Mouse (Mus musculus): ENCODE measurements at regions not wholly inside any gene's neighbourhood (a gene's known extent, or its start where the extent isn't known, plus 50 kb on each side); places are given as distances from the start of the nearest gene placed in this dataset.

DNA sequence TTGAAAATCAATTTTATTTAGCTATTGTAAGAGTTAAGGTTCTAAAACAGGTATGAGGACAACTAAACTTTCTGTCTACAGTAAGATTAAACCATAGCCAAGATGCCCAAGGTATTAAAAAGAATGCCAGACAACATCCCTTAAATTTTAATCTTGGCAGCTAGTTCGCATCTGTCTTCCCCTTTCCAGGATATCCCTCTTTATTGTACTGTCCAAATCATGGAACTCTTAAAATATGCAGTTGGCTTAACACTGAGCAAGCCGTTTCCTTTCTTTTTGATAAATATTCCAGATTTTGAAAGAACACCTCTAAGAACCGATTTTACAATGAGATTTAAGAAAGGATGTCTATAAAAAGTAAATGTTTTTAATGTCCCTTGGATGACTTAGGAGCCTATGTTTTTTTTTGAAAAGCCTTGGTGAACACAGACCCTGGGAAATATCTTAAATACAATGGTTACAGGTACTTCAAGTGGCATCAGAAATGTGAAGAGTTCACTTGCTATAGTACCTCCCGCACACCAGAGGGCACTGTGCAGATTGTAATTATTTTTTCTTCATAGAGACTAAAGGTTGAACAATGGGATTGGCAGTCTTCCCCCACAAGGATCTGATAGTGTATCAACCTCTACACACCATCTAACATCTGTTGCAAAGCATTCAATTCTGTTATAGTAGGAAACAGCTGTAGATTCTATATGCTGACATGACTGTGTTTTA is 237.5 kb upstream of the Gm12728 start:
- H3K9ac ChIP-seq (replicated peaks), result no peak overlapping the region
- H3K27me3 ChIP-seq, result no peaks in the 10 kb centered on the region
- no peak overlapping the region for H3K4me3 ChIP-seq
- 97% methylated on average over 4 of the region's 4 CpGs for WGBS
- no peaks in the 10 kb centered on the region for H3K9me3 ChIP-seq
- no peak overlapping the region for H3K4me2 ChIP-seq (replicated peaks)
- no peaks in the 10 kb centered on the region for H3K4me1 ChIP-seq
- no peak overlapping the region for H3K27ac ChIP-seq (replicated peaks)
- H3K36me3 ChIP-seq, result no peaks in the 10 kb centered on the region
- ATAC-seq (ENCODE audit: low FRiP score, low read depth), result no peak

- H3K27me3 ChIP-seq, result no peaks in the 10 kb centered on the region
- no peak for ATAC-seq (ENCODE audit: low FRiP score, low read depth)
- H3K36me3 ChIP-seq, result no peaks in the 10 kb centered on the region
- H3K4me1 ChIP-seq, result no peaks in the 10 kb centered on the region
- H3K4me2 ChIP-seq (replicated peaks), result no peak overlapping the region
- H3K27ac ChIP-seq (replicated peaks), result no peak overlapping the region
- 89% methylated on average over 8 of the region's 8 CpGs for WGBS
- no peak overlapping the region for H3K9ac ChIP-seq (replicated peaks)
- no peaks in the 10 kb centered on the region for H3K9me3 ChIP-seq
- H3K4me3 ChIP-seq, result no peak overlapping the region
Measured at GRCm38 (mm10) chr4:105554994-105555393, 234.7 kb upstream of the Gm12728 start.

- 96% methylated on average over 3 of the region's 3 CpGs for WGBS
Measured at GRCm38 (mm10) chr4:105555941-105556340, 233.7 kb upstream of the Gm12728 start.

DNA sequence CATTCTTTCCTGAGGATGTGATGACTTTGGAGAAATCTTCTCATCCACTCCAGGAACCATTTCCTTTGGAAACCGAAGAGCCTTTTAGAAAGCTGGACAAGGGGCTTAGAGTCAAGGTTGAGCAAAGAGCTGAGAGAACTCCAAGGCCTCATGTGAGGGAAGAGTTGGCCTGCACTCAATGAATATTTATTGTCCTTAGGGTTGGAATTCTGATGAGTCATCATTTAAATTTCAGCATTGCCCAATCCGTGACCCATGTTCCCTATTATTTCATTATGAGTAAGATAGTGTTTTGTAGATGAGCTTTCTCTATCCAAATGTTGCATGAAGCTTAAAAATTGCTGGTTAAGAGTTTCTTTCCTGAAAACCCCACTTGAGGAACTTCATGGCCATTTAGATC is 232.3 kb upstream of the Gm12728 start:
- no peaks in the 10 kb centered on the region for H3K36me3 ChIP-seq
- H3K27ac ChIP-seq (replicated peaks), result no peak overlapping the region
- no peaks in the 10 kb centered on the region for H3K9me3 ChIP-seq
- no peaks in the 10 kb centered on the region for H3K27me3 ChIP-seq
- WGBS, result 91% methylated on average over 2 of the region's 2 CpGs
- no peak overlapping the region for H3K4me2 ChIP-seq (replicated peaks)
- H3K4me1 ChIP-seq, result no peaks in the 10 kb centered on the region
- no peak overlapping the region for H3K4me3 ChIP-seq
- H3K9ac ChIP-seq (replicated peaks), result no peak overlapping the region
- no peak for ATAC-seq (ENCODE audit: low FRiP score, low read depth)

More at GRCm38 (mm10) chr4:105555941-105556340, 233.7 kb upstream of the Gm12728 start:
- Histone ChIP-seq H3K36me3 (no peaks in the 10 kb centered on the region), H3K9ac (replicated peaks) (no peak overlapping the region), H3K4me1 (no peaks in the 10 kb centered on the region), H3K4me3 (no peak overlapping the region), H3K4me2 (replicated peaks) (no peak overlapping the region), H3K27me3 (no peaks in the 10 kb centered on the region), H3K27ac (replicated peaks) (no peak overlapping the region), H3K9me3 (no peaks in the 10 kb centered on the region)
- ATAC-seq (ENCODE audit: low FRiP score, low read depth), result no peak

DNA sequence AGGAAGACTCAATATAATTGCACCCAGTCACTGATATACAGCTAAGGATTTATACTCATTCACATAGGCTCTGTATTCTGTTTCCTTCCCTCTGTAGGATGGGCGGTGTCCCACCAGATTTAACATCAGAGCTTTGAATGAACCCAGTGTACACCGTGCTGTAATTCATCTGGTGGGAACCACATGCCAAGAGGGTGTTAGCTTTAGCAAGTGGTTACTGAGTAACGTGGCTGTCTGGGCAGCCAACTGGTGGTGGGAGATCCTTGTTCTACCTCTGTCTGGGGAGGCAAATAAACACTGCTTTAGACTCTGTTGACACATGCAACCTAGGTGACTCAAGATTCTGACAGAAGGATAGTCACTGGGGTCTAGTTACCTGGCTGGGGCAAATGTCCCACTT is 229.6 kb upstream of the Gm12728 start:
- Histone ChIP-seq H3K36me3 (no peaks in the 10 kb centered on the region), H3K9ac (replicated peaks) (no peak overlapping the region), H3K4me2 (replicated peaks) (no peak overlapping the region), H3K27me3 (no peaks in the 10 kb centered on the region), H3K4me1 (no peaks in the 10 kb centered on the region), H3K9me3 (no peaks in the 10 kb centered on the region), H3K4me3 (no peak overlapping the region), H3K27ac (replicated peaks) (no peak overlapping the region)
- no peak for ATAC-seq (ENCODE audit: low FRiP score, low read depth)
- WGBS, result 78% methylated on average over 3 of the region's 3 CpGs

GRCm38 (mm10) chr4:105560781-105561180 is 228.9 kb upstream of the Gm12728 start:
- Histone ChIP-seq H3K4me1 (no peaks in the 10 kb centered on the region), H3K9me3 (no peaks in the 10 kb centered on the region), H3K27ac (replicated peaks) (no peak overlapping the region)

DNA sequence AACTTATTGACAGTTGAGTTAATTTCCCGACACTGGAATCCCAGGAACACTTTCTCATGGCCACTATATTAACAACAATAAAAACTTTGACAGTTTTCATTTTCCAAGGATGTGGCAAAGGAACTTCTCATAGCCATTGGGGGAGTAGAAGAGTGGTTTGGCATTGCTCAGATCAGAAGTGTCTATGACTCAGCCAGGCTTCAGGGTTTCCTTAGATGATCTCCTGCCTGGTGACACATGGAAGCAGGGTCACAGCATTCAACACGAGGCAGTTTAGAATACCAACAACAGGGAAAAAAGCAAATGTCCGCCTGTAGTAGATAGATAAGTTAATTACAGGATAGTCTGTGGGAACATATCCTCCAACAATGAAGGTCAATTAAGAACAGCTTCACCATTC is 228.1 kb upstream of the Gm12728 start:
- ATAC-seq (ENCODE audit: low FRiP score, low read depth), result no peak

More at GRCm38 (mm10) chr4:105560781-105561180, 228.9 kb upstream of the Gm12728 start:
- Histone ChIP-seq H3K9ac (replicated peaks) (no peak overlapping the region), H3K27me3 (no peaks in the 10 kb centered on the region), H3K4me2 (replicated peaks) (no peak overlapping the region), H3K4me3 (no peak overlapping the region), H3K36me3 (no peaks in the 10 kb centered on the region)
- no peak for ATAC-seq (ENCODE audit: low FRiP score, low read depth)
- WGBS, result 79% methylated on average over 3 of the region's 3 CpGs

DNA sequence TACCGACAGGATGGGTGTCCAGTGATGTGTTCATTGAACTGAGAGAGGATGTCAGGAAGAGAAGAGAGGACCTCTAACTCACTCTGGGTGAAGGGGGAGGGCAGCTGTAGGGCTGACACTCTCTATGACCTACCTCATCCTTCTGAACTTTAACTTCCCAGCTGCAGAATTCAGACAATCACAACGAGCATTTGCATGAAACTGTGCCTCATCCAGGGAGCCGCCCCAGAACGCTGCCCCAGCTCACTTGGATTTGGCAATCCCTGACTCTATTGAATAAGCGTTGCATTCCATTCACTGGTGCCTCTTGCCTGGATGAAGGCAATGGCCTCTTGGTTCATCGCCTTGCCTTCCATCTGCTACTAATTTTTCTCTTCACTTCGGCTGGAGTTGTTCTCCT is 223.9 kb upstream of the Gm12728 start:
- no peak for ATAC-seq (ENCODE audit: low FRiP score, low read depth)
- no peak overlapping the region for H3K9ac ChIP-seq (replicated peaks)
- H3K4me3 ChIP-seq, result no peak overlapping the region
- H3K36me3 ChIP-seq, result no peaks in the 10 kb centered on the region
- WGBS, result 79% methylated on average over 7 of the region's 7 CpGs
- H3K4me2 ChIP-seq (replicated peaks), result no peak overlapping the region
- H3K9me3 ChIP-seq, result no peaks in the 10 kb centered on the region
- no peaks in the 10 kb centered on the region for H3K4me1 ChIP-seq
- H3K27ac ChIP-seq (replicated peaks), result no peak overlapping the region
- no peaks in the 10 kb centered on the region for H3K27me3 ChIP-seq

More for the DNA sequence above, 228.1 kb upstream of the Gm12728 start:
- Histone ChIP-seq H3K36me3 (no peaks in the 10 kb centered on the region), H3K27ac (replicated peaks) (no peak overlapping the region), H3K4me2 (replicated peaks) (no peak overlapping the region), H3K27me3 (no peaks in the 10 kb centered on the region), H3K9me3 (no peaks in the 10 kb centered on the region), H3K9ac (replicated peaks) (no peak overlapping the region), H3K4me1 (no peaks in the 10 kb centered on the region), H3K4me3 (no peak overlapping the region)
- 70% methylated on average over 3 of the region's 3 CpGs for WGBS

GRCm38 (mm10) chr4:105566513-105567457 is 222.9 kb upstream of the Gm12728 start:
- no peak overlapping the region for H3K4me2 ChIP-seq (replicated peaks)
- 82% methylated on average over 8 of the region's 8 CpGs for whole genome bisulfite sequencing

GRCm38 (mm10) chr4:105569671-105570070 is 220.0 kb upstream of the Gm12728 start:
- Histone ChIP-seq H3K27ac (replicated peaks) (no peak overlapping the region), H3K4me2 (replicated peaks) (no peak overlapping the region), H3K9ac (replicated peaks) (no peak overlapping the region), H3K9me3 (no peaks in the 10 kb centered on the region), H3K36me3 (no peaks in the 10 kb centered on the region), H3K4me3 (no peak overlapping the region), H3K27me3 (no peaks in the 10 kb centered on the region), H3K4me1 (no peaks in the 10 kb centered on the region)
- no peak for ATAC-seq (ENCODE audit: low FRiP score, low read depth)
- WGBS, result 93% methylated on average over 1 of the region's 1 CpGs

More at GRCm38 (mm10) chr4:105566513-105567457, 222.9 kb upstream of the Gm12728 start:
- Histone ChIP-seq H3K27me3 (no peaks in the 10 kb centered on the region), H3K9ac (replicated peaks) (no peak overlapping the region), H3K27ac (replicated peaks) (no peak overlapping the region), H3K36me3 (no peaks in the 10 kb centered on the region), H3K9me3 (no peaks in the 10 kb centered on the region), H3K4me1 (no peaks in the 10 kb centered on the region), H3K4me3 (no peak overlapping the region)
- no peak for ATAC-seq (ENCODE audit: low FRiP score, low read depth)

- H3K36me3 ChIP-seq, result no peaks in the 10 kb centered on the region
- 86% methylated on average over 2 of the region's 2 CpGs for WGBS
- no peak for ATAC-seq (ENCODE audit: low FRiP score, low read depth)
Measured at GRCm38 (mm10) chr4:105575550-105575949, 214.1 kb upstream of the Gm12728 start.

GRCm38 (mm10) chr4:105580987-105581386 is 208.7 kb upstream of the Gm12728 start:
- Histone ChIP-seq H3K4me1 (peaks cover 4% of the 10 kb centered on the region; the same call in 1 of the 2 replicates), H3K4me2 (replicated peaks) (no peak overlapping the region), H3K36me3 (no peaks in the 10 kb centered on the region), H3K27ac (replicated peaks) (no peak overlapping the region), H3K9me3 (no peaks in the 10 kb centered on the region), H3K9ac (replicated peaks) (no peak overlapping the region), H3K4me3 (no peak overlapping the region), H3K27me3 (no peaks in the 10 kb centered on the region; the same call in 1 of the 2 replicates)
- no peak for ATAC-seq (ENCODE audit: low FRiP score, low read depth)
- WGBS, result 84% methylated on average over 7 of the region's 7 CpGs

More at GRCm38 (mm10) chr4:105575550-105575949, 214.1 kb upstream of the Gm12728 start:
- H3K4me3 ChIP-seq, result no peak overlapping the region
- no peaks in the 10 kb centered on the region for H3K9me3 ChIP-seq
- H3K27me3 ChIP-seq, result no peaks in the 10 kb centered on the region
- H3K9ac ChIP-seq (replicated peaks), result no peak overlapping the region
- no peaks in the 10 kb centered on the region for H3K4me1 ChIP-seq
- H3K27ac ChIP-seq (replicated peaks), result no peak overlapping the region
- H3K4me2 ChIP-seq (replicated peaks), result no peak overlapping the region
